Mouse (Mus musculus) gastrocnemius, adult 18-20 months (tissue): Measurements from ENCODE around the gene Dnajc2. TPM values are rescaled to one million over a fixed set of nuclear protein-coding genes. Genes with fewer than 3 reads are reported as not detected.

ENCODE experiments used
- DNase-seq: peaks from one replicate; pipeline ENCODE4 v3.0.0; 2021; ENCODE audit warnings: low spot score
- long read RNA-seq, 2 experiments: library from polyadenylated mRNA; stranded (forward); transcript quantifications; one replicate each; pipeline ENCODE4 v2.0.0; 2021
- total RNA-seq, 2 experiments: library from RNA; stranded (reverse); gene quantifications; 2 replicates each; pipeline ENCODE4 v1.2.3; 2021

Dnajc2 gene
- 10 to 100 TPM; 24.2 to 25.0 TPM for total RNA-seq
- long read RNA-seq, experiment 1, transcript Dnajc2-201 (17 exons, 2,133 nt): major isoform, 40 of 41 reads
- long read RNA-seq, experiment 1, partial matches to known transcripts: 0 of 41 reads
- long read RNA-seq, experiment 1, other reads (novel, unspliced or antisense): 1 of 41 reads
- long read RNA-seq, experiment 2, transcript Dnajc2-201 (17 exons, 2,133 nt): major isoform, 32 of 35 reads
- long read RNA-seq, experiment 2, partial matches to known transcripts: 1 of 35 reads
- long read RNA-seq, experiment 2, other reads (novel, unspliced or antisense): 1 of 35 reads

- peak; percentile 88 for DNase-seq
Observed at GRCm38 (mm10) chr5:21785053-21785452, at the start of gene Dnajc2, which contains the start of gene Psmc2. Gene Dnajc2 (minus strand): TSS chr5:21785251. Gene Psmc2 (plus strand): TSS chr5:21785283.

DNA sequence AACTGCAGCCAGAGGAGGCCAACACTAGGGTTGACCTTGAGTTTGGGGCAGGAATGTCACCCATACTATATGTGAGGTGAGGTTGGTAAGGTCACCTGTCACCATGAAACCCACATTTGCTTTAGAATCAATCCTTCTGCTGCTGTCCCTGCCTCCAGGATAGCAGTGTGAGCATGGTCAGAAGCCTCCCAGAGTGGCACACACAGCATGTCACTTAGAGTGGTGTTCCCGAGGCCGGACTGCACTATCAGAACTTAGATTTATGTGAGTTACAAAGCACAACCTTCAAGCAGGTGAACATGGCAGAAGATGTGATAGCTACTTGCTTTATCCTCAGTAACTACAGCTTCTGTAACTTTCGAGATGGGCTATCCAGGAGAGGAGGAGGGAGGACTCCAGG is 46.7 kb upstream of the Dnajc2 start:
- DNase-seq: no peak

DNA sequence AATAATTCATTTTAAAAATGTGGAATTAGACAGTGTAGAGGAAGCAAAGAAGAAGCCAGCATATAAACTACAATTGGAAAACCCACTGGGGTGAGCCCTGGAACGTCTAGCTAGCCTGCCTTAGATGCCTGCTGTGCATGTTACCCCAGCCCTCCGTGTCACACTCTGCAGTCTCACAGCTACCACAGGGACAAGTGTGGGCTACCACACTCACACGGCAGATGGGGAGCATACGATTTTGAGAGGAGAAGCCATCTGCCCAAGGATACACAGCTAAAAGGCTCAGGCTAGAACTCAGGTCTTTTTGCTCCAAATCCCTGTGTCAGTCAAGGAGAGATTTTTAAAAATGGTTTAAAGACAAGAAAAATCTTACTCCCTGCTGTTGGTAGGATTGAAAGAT is 43.8 kb upstream of the Dnajc2 start:
- no peak for DNase-seq

DNA sequence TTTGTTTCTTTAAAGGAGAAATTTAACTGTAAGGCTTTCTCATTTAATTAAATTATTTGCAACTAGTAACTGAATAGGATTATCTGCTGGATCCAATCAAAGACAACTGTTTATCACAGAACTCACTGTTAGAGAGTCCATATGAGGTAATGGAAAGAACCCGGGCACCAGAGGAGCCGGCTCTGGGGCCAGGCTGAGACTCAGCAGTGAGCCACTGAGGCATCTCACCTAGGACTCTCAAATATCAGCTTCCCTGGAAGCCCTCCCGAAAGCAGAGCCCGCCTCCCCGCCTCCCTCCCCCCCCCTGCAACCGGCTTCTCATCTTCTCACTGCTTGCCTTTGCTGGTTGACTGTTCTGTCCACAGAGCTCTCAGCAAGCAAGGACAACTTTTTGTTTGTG is 42.6 kb upstream of the Dnajc2 start:
- no peak for DNase-seq

- DNase-seq: no peak
Observed at GRCm38 (mm10) chr5:21826370-21826769, 41.3 kb upstream of the Dnajc2 start.

DNA sequence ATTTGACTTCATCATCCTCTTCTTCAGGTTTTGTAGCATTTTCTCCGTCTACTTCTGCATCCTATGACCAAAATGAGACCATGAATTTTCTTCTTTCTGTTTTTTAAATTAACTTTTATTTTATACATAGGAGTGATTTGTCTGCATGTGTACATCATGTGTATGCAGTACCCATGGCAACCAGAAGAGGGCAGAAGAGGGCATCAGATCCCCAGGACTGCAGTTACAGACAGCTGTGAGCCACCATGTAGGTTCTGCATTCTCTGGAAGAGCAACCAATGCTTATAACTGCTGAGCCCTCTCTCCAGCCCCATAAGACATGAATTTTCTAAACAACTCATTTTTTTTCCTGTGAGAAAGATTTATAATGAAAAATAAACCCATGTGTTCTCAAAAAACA is 28.9 kb upstream of the Dnajc2 start:
- peak; percentile 7 for DNase-seq

- no peak for DNase-seq
Observed at GRCm38 (mm10) chr5:21810924-21811323, 25.9 kb upstream of the Dnajc2 start.

GRCm38 (mm10) chr5:21804837-21805236 is 19.8 kb upstream of the Dnajc2 start:
- no peak for DNase-seq

- DNase-seq: no peak
Observed at GRCm38 (mm10) chr5:21803691-21804188, 18.7 kb upstream of the Dnajc2 start.

DNA sequence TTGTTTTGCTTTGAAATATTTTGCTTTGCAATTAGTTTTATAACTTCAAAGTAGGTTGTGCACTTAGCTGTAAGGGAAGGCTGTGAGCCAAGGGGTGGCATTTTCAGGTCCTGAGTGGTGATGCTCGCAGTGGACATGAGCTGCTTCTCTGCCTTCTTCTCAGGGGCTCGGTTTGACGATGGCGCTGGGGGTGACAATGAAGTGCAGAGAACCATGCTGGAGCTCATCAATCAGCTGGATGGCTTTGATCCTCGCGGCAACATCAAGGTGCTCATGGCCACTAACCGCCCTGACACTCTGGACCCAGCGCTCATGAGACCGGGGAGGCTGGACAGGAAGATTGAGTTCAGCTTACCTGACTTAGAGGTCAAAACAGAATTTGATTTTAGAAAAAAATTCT is 17.9 kb upstream of the Dnajc2 start:
- no peak for DNase-seq

GRCm38 (mm10) chr5:21792166-21792565 is 7.1 kb upstream of the Dnajc2 start:
- DNase-seq: no peak

DNA sequence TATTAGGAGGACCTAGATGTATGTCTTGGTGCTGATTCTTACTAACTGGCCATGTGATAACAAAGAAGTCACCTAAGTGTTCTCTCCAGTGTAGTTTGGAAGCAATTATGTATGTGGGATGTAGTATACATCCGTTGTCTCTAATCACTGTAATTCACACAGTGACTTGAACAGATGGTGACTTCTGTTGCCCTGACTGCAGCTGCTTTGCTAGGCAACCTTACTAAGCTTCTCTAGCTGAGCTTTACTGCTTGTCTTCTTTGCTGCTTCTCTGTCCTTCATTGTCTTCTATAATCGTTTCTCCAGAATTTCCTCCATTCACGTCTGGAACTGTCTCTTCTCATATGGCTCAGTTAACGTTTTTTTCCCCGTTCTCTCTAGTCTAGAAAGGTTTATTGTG is 4.0 kb upstream of the Dnajc2 start:
- no peak for DNase-seq

DNA sequence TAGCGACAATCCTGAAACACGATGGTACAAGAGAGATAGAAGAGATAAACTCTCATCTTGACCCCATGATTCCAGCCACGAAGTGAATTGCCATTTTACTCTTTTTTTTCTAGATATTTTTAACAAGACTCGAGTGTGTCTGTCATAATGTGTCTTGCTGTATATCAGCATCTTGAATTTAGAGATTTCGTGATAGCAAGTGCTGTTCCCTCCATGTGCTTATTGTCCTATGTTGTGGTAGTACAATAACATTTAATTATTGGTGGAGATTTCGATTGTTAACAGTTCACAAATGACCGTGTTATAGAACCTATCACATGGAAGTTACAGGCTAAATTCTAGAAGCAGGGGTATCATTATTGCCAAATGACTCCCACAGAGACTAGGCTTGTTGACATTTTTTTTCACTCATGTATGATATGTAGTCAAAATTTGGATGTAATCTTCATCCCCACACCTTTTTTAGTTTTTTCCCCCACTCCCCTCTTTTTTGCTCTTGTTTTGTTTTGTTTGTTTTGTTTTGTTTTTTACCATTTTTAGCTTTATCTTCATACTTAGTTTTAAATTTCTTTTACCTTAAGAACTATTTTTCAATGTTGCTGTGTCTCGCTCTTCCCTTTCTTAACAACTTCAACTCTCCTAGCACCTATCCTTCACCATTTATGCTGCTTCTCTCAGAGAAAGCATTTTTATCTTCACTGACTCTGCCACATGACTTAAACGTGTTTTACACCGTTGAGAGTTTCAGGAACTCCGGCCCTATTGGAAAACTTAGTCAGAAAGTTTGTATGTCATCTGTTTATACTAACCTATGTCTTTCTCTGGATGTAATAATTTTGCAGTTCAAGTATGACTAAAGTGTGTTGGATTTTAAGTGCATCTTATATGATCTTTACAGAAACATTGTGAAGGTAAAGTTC is 2.4 kb upstream of the Dnajc2 start:
- no peak for DNase-seq

DNA sequence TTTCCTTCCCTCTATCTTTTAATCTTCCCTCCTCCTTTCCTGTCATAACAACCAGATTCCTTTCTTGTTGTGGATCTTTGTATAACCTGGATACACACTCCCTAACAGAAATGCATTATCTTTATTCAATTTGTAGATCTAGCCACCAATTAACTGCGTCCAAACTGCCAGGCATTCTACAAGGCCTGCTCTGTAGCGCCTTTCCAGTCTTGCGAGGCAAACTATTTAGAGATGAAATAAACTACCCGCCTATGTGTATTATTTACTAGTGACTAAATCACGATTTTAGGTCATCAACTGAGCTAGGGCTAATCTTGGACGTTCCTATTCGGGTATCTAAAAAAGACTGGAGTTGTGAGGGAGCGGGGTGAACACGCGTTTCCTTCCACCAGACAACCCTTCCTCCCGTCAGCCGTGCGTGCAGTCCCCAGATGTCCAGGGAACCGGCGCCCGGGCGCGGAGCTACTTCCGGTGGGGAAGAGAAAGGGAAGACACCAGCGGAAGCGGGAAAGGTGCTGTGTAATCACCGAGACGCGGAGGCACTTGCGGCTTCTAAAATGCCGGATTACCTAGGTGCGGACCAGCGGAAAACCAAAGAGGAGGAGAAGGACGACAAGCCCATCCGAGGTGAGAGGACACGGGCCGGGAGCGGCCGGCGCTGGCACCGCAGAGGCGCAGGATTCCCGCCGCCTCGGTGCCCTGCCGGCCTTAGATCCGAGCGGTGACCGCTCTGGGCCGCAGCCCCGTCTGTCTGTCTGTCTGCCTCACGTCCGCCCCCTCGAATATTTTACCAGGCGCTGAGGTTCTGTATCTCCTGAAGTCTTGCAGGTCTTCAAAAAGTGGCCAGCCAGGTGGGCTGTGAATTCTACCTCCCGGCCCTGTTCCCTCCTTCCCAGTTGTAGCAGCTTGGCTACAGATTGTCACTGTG is 1.5 kb upstream of the Dnajc2 start:
- peak; percentile 93 for DNase-seq

DNA sequence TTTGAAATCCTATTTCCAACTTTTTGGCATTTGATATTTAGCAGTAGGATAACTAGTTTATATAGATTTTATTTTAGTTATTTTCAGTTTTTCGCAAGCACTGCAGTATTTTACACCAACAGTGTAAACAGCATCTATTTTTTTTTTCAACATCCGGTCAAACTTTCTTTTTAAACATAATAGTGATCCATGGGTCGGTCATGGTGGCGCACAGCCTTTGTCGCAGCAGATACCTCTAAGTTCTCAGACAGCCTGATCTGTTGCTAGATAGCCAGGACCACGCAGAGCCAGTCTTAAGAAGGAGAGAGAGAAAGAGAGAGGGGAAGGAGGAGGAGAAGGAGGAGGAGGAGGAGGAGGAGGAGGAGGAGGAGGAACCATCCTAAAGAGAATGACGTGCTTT is 725 bp upstream of the Dnajc2 start:
- no peak for DNase-seq

- no peak for DNase-seq
Observed at GRCm38 (mm10) chr5:21784161-21785052, 644 bp downstream of the Dnajc2 start.

- DNase-seq: no peak
Observed at GRCm38 (mm10) chr5:21776491-21776890, 8.6 kb downstream of the Dnajc2 start.

GRCm38 (mm10) chr5:21769841-21770240 is 15.2 kb downstream of the Dnajc2 start:
- no peak for DNase-seq

DNA sequence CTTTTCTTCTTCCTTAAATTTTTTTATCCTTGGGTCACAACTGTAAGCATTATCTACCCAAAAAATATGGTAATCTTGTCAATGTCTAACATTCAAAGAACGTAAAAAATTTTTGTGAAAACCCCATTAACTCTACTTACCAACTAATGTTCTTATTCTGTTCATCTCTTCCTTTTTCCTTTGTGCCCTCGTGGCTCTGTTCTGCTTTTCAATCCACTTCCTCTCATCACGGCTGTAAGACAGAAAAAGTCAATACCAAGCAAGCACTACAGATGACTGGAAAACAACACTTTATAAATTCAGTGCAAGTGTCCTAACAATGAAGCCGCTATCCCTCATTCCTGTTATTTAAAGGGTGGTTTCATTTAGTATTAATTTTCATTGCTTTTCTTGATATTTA is 16.5 kb downstream of the Dnajc2 start:
- DNase-seq: no peak

GRCm38 (mm10) chr5:21745966-21746365 is 39.1 kb downstream of the Dnajc2 start:
- DNase-seq: no peak
